26 mouse cellular contexts compared by ENCODE assay signal in genomic region chrX:52559995-52560394, GRCm38 (mm10).
"Had no signal": no experiment of that assay in that cellular context is flagged by ENCODE, and none has a peak within 500 bp of the region (broad histone marks: within the 10 kb centered on the region; RNA-seq: fewer than 3 reads in every experiment).

No protein-coding gene starts in this region.

- H3K4me3 ChIP-seq: gastrocnemius, adult 2 months; heart, embryonic 10.5 days; heart, embryonic 12.5 days; hindbrain, embryonic 10.5 days; hindbrain, embryonic 12.5 days; hindbrain, embryonic 15.5 days; kidney, embryonic 15.5 days; limb, embryonic 10.5 days; limb, embryonic 12.5 days; liver, embryonic 13.5 days had no signal

- H3K9me3 ChIP-seq: heart, embryonic 10.5 days; heart, embryonic 12.5 days; hindbrain, embryonic 10.5 days; hindbrain, embryonic 12.5 days; hindbrain, embryonic 15.5 days; kidney, embryonic 15.5 days; limb, embryonic 10.5 days; limb, embryonic 12.5 days; liver, embryonic 13.5 days had no signal

- H3K4me2 ChIP-seq: heart, embryonic 12.5 days; hindbrain, embryonic 12.5 days; hindbrain, embryonic 15.5 days; kidney, embryonic 15.5 days; limb, embryonic 12.5 days; liver, embryonic 13.5 days had no signal

- DNase-seq: gastrocnemius, adult 2 months; gastrocnemius, postnatal 10 days; gastrocnemius, postnatal 25 days; heart, adult 18-20 months; heart, postnatal 10 days; heart, postnatal 4 days; kidney, adult 11 months; kidney, adult 2 months; kidney, adult 9 months; kidney, postnatal 14 days; kidney, postnatal 36 days; layer of hippocampus, adult 9-11 months; layer of hippocampus, postnatal 36 days; liver; liver, embryonic 13.5 days had no signal

- H3K36me3 ChIP-seq: heart, embryonic 10.5 days; heart, embryonic 12.5 days; hindbrain, embryonic 10.5 days; hindbrain, embryonic 12.5 days; hindbrain, embryonic 15.5 days; kidney, embryonic 15.5 days; liver, embryonic 13.5 days had no signal

- ATAC-seq: hindbrain, postnatal 0 days; intestine, embryonic 16.5 days had no signal

- H3K27me3 ChIP-seq: heart, embryonic 12.5 days; hindbrain, embryonic 12.5 days; hindbrain, embryonic 15.5 days; kidney, embryonic 15.5 days; liver, embryonic 13.5 days had no signal

- H3K27ac ChIP-seq: gastrocnemius, adult 2 months; heart, embryonic 10.5 days; hindbrain, embryonic 10.5 days; hindbrain, embryonic 12.5 days; hindbrain, embryonic 15.5 days; hindbrain, postnatal 0 days; kidney, embryonic 15.5 days; kidney, postnatal 0 days; limb, embryonic 10.5 days; limb, embryonic 12.5 days; liver, embryonic 13.5 days had no signal

- H3K4me1 ChIP-seq: heart, embryonic 10.5 days; hindbrain, embryonic 10.5 days; hindbrain, embryonic 12.5 days; hindbrain, embryonic 15.5 days; kidney, embryonic 15.5 days; limb, embryonic 10.5 days; liver, embryonic 13.5 days had no signal

- H3K9ac ChIP-seq: heart, embryonic 12.5 days; hindbrain, embryonic 12.5 days; hindbrain, embryonic 15.5 days; kidney, embryonic 15.5 days; limb, embryonic 12.5 days; liver, embryonic 13.5 days had no signal
